Mouse (Mus musculus): Measurements from ENCODE around the gene Qpctl. TPM values are rescaled to one million over a fixed set of nuclear protein-coding genes. Genes with fewer than 3 reads are reported as not detected.

Gene Qpctl
- polyA plus RNA-seq, 1 experiment: 11.9 TPM

DNA sequence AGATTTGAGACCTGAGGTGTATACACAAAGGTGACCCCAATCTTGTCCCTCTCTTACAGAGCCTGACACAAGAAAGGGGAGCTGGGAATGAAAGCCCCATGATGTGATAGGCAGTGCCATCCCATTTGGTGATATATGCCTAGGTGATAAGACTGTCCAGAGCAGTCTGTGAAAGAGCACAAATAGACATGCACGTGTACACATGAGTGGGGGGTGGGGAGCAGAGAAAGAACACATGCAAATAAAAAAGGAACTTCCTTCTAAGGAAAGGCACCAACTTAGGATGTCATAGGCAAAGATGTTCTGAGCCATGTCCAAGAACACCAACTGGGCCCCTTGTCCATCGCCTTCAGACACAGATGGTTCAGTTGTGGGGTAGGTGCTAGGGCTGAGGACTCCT lies 44.6 kb downstream of the Qpctl start:
- no peaks in the 10 kb centered on the region for H3K27me3 ChIP-seq (replicated peaks; ENCODE audit: control insufficient read depth, insufficient read depth, low read length)
- no peak overlapping the region for H3K27ac ChIP-seq (ENCODE audit: insufficient read depth, low read depth, low read length)
- H3K4me3 ChIP-seq (ENCODE audit: insufficient read depth, low read depth, low read length): no peak overlapping the region
- H3K36me3 ChIP-seq (ENCODE audit: control insufficient read depth, insufficient read depth, low read length): no peaks in the 10 kb centered on the region
- WGBS: 88% methylated on average over 2 of the region's 2 CpGs
- TF ChIP-seq CTCF (conservative IDR thresholded peaks at IDR 0.05; ENCODE audit: insufficient read depth, insufficient read length, low read depth, low read length) (no peak), POLR2A (IDR thresholded peaks at IDR 0.05; ENCODE audit: low read depth, low read length) (no peak)
- DNase-seq: no peak
- H3K4me1 ChIP-seq (ENCODE audit: control insufficient read depth, insufficient read depth, low read length): no peaks in the 10 kb centered on the region

GRCm38 (mm10) chr7:19103741-19104140 lies 45.4 kb downstream of the Qpctl start:
- no peak for TF ChIP-seq POLR2A (IDR thresholded peaks at IDR 0.05; ENCODE audit: low read depth, low read length)
- no peak for TF ChIP-seq CTCF (conservative IDR thresholded peaks at IDR 0.05; ENCODE audit: insufficient read depth, insufficient read length, low read depth, low read length)
- Histone ChIP-seq H3K4me1 (ENCODE audit: control insufficient read depth, insufficient read depth, low read length) (no peaks in the 10 kb centered on the region), H3K27me3 (replicated peaks; ENCODE audit: control insufficient read depth, insufficient read depth, low read length) (no peaks in the 10 kb centered on the region), H3K27ac (ENCODE audit: insufficient read depth, low read depth, low read length) (no peak overlapping the region), H3K36me3 (ENCODE audit: control insufficient read depth, insufficient read depth, low read length) (no peaks in the 10 kb centered on the region), H3K4me3 (ENCODE audit: insufficient read depth, low read depth, low read length) (no peak overlapping the region)
- no peak for DNase-seq

DNA sequence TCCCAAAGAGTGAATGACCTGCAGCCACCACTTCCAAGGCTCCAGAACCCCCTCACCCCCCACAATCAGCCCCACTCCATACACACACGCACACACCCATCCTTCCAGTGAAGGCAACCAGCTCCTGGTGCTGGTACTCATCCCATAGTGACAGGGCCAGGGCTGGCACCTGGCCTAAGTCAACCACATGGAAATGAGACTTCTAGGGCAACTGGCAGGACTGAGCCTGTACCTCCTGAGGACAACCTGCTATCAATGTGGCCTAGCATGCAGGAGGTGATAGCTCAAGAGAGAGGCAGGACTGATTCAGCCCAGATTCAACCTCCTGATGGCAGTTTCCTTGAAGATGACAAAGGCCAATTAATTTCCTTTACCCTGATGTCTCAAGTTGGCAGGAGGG lies 48.8 kb downstream of the Qpctl start:
- WGBS: 81% methylated on average over 1 of the region's 1 CpGs
- H3K27ac ChIP-seq (ENCODE audit: insufficient read depth, low read depth, low read length): no peak overlapping the region

DNA sequence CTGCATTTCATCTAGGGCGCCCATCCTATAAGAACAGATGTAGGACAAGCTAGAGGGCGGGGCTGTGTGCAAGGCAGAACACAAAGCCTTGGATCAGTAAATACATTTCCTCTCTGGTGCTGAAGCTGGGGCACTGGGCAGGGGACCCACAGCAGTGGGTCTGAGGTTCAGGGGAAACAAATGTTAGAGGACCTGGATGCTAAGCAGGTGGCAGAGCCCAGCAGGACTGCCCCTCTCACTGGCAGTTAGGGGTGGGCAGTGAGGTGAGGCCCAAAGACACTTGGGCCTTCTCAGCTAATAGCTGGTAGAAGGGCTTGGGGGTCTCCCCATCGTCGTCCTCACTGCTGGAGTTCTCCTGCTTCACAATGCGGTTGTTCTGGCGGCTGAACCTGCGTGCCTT lies 50.3 kb downstream of the Qpctl start:
- no peaks in the 10 kb centered on the region for H3K4me1 ChIP-seq (ENCODE audit: control insufficient read depth, insufficient read depth, low read length)
- H3K27me3 ChIP-seq (replicated peaks; ENCODE audit: control insufficient read depth, insufficient read depth, low read length): no peaks in the 10 kb centered on the region
- H3K4me3 ChIP-seq (ENCODE audit: insufficient read depth, low read depth, low read length): no peak overlapping the region
- 88% methylated on average over 7 of the region's 7 CpGs for WGBS
- TF ChIP-seq CTCF (conservative IDR thresholded peaks at IDR 0.05; ENCODE audit: insufficient read depth, insufficient read length, low read depth, low read length): no peak
- no peak for TF ChIP-seq POLR2A (IDR thresholded peaks at IDR 0.05; ENCODE audit: low read depth, low read length)
- H3K36me3 ChIP-seq (ENCODE audit: control insufficient read depth, insufficient read depth, low read length): no peaks in the 10 kb centered on the region
- DNase-seq: no peak
- no peak overlapping the region for H3K27ac ChIP-seq (ENCODE audit: insufficient read depth, low read depth, low read length)

More for the DNA sequence above, 48.8 kb downstream of the Qpctl start:
- no peaks in the 10 kb centered on the region for H3K4me1 ChIP-seq (ENCODE audit: control insufficient read depth, insufficient read depth, low read length)
- TF ChIP-seq CTCF (conservative IDR thresholded peaks at IDR 0.05; ENCODE audit: insufficient read depth, insufficient read length, low read depth, low read length) (no peak), POLR2A (IDR thresholded peaks at IDR 0.05; ENCODE audit: low read depth, low read length) (no peak)
- no peak for DNase-seq
- no peak overlapping the region for H3K4me3 ChIP-seq (ENCODE audit: insufficient read depth, low read depth, low read length)
- H3K36me3 ChIP-seq (ENCODE audit: control insufficient read depth, insufficient read depth, low read length): no peaks in the 10 kb centered on the region
- no peaks in the 10 kb centered on the region for H3K27me3 ChIP-seq (replicated peaks; ENCODE audit: control insufficient read depth, insufficient read depth, low read length)

- Histone ChIP-seq H3K27me3 (replicated peaks; ENCODE audit: control insufficient read depth, insufficient read depth, low read length) (no peaks in the 10 kb centered on the region), H3K4me1 (ENCODE audit: control insufficient read depth, insufficient read depth, low read length) (no peaks in the 10 kb centered on the region), H3K4me3 (ENCODE audit: insufficient read depth, low read depth, low read length) (no peak overlapping the region), H3K27ac (ENCODE audit: insufficient read depth, low read depth, low read length) (no peak overlapping the region), H3K36me3 (ENCODE audit: control insufficient read depth, insufficient read depth, low read length) (no peaks in the 10 kb centered on the region)
- no peak for TF ChIP-seq POLR2A (IDR thresholded peaks at IDR 0.05; ENCODE audit: low read depth, low read length)
- no peak for TF ChIP-seq CTCF (conservative IDR thresholded peaks at IDR 0.05; ENCODE audit: insufficient read depth, insufficient read length, low read depth, low read length)
- DNase-seq: no peak
These were observed 51.2 kb downstream of the Qpctl start for GRCm38 (mm10) chr7:19097863-19098262.

DNA sequence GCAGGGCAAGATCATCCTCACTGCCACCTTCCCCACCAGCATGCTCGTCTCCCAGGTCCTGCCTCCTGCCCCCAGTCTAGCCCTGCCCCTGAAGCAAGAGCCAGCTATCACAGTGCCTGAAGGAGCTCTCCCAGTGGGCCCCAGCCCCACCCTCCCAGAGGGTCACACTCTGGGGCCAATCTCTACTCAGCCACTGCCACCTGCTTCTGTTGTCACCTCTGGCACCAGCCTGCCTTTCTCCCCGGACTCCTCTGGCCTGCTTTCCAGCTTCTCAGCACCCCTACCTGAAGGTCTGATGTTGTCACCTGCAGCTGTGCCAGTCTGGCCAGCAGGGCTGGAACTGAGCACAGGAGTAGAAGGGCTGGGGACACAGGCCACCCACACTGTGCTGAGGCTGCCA lies 51.9 kb downstream of the Qpctl start:
- Histone ChIP-seq H3K27me3 (replicated peaks; ENCODE audit: control insufficient read depth, insufficient read depth, low read length) (no peaks in the 10 kb centered on the region), H3K36me3 (ENCODE audit: control insufficient read depth, insufficient read depth, low read length) (no peaks in the 10 kb centered on the region), H3K27ac (ENCODE audit: insufficient read depth, low read depth, low read length) (no peak overlapping the region), H3K4me1 (ENCODE audit: control insufficient read depth, insufficient read depth, low read length) (no peaks in the 10 kb centered on the region), H3K4me3 (ENCODE audit: insufficient read depth, low read depth, low read length) (no peak overlapping the region)
- no peak for DNase-seq
- TF ChIP-seq POLR2A (IDR thresholded peaks at IDR 0.05; ENCODE audit: low read depth, low read length): no peak
- no peak for TF ChIP-seq CTCF (conservative IDR thresholded peaks at IDR 0.05; ENCODE audit: insufficient read depth, insufficient read length, low read depth, low read length)
- 61% methylated on average over 2 of the region's 2 CpGs for WGBS

DNA sequence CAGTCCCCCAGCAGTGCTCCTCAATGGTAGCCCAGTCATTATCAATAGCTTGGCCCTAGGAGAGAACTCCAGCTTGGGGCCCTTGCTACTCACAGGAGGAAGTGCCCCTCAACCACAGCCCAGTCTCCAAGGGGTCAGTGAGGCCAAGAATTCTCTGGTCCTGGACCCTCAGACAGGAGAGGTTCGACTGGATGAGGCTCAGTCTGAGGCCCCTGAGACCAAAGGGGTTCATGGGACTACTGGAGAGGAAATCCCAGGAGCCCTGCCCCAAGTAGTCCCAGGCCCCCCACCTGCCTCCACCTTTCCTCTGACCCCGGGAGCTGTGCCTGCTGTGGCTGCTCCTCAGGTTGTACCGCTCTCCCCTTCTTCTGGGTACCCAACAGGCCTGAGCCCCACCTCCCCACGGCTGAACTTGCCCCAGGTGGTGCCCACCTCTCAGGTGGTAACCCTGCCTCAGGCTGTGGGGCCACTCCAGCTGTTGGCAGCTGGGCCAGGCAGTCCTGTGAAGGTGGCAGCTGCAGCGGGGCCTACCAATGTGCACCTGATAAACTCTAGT lies 52.6 kb downstream of the Qpctl start:
- H3K4me3 ChIP-seq (ENCODE audit: insufficient read depth, low read depth, low read length): no peak overlapping the region
- 83% methylated on average over 5 of the region's 5 CpGs for WGBS
- H3K36me3 ChIP-seq (ENCODE audit: control insufficient read depth, insufficient read depth, low read length): no peaks in the 10 kb centered on the region
- TF ChIP-seq POLR2A (IDR thresholded peaks at IDR 0.05; ENCODE audit: low read depth, low read length) (no peak), CTCF (conservative IDR thresholded peaks at IDR 0.05; ENCODE audit: insufficient read depth, insufficient read length, low read depth, low read length) (no peak)
- no peaks in the 10 kb centered on the region for H3K27me3 ChIP-seq (replicated peaks; ENCODE audit: control insufficient read depth, insufficient read depth, low read length)
- H3K4me1 ChIP-seq (ENCODE audit: control insufficient read depth, insufficient read depth, low read length): no peaks in the 10 kb centered on the region
- no peak for DNase-seq
- no peak overlapping the region for H3K27ac ChIP-seq (ENCODE audit: insufficient read depth, low read depth, low read length)

GRCm38 (mm10) chr7:19095751-19096110 lies 53.4 kb downstream of the Qpctl start:
- H3K4me1 ChIP-seq (ENCODE audit: control insufficient read depth, insufficient read depth, low read length): no peaks in the 10 kb centered on the region
- peak; percentile 66 for DNase-seq
- H3K27ac ChIP-seq (ENCODE audit: insufficient read depth, low read depth, low read length): no peak overlapping the region
- TF ChIP-seq POLR2A (IDR thresholded peaks at IDR 0.05; ENCODE audit: low read depth, low read length) (no peak), CTCF (conservative IDR thresholded peaks at IDR 0.05; ENCODE audit: insufficient read depth, insufficient read length, low read depth, low read length) (no peak)
- no peaks in the 10 kb centered on the region for H3K27me3 ChIP-seq (replicated peaks; ENCODE audit: control insufficient read depth, insufficient read depth, low read length)
- 5% methylated on average over 19 of the region's 19 CpGs for WGBS
- peak overlapping the region; percentile 75 for H3K4me3 ChIP-seq (ENCODE audit: insufficient read depth, low read depth, low read length)
- no peaks in the 10 kb centered on the region for H3K36me3 ChIP-seq (ENCODE audit: control insufficient read depth, insufficient read depth, low read length)

Measured in kidney, adult 2 months (tissue).